Mouse (Mus musculus) lung, adult 2 months (tissue): ENCODE measurements at regions not wholly inside any gene's neighbourhood (a gene's known extent, or its start where the extent isn't known, plus 50 kb on each side); places are given as distances from the start of the nearest gene placed in this dataset.

Experiments
- CTCF ChIP-seq: fragments of 200-500 bp; IDR thresholded peaks from 2 replicates; pipeline ENCODE4 v1.5.1; 2011; ENCODE audit warnings: mild to moderate bottlenecking, low read length, control low read depth; ENCODE audit not compliant: insufficient read depth
- POLR2A ChIP-seq: fragments of 200-500 bp; IDR thresholded peaks from 2 replicates; pipeline ENCODE4 v1.6.1; 2011; ENCODE audit warnings: low read depth, mild to moderate bottlenecking, control low read depth, low read length, borderline replicate concordance; ENCODE audit errors: extremely low read depth

GRCm38 (mm10) chr1:194519509-194520220 is 98.4 kb upstream of the Plxna2 start:
- TF ChIP-seq POLR2A (no peak), CTCF (no peak)
